Mouse (Mus musculus) cerebellum, adult 2 months (tissue): ENCODE measurements at regions not wholly inside any gene's neighbourhood (a gene's known extent, or its start where the extent isn't known, plus 50 kb on each side); places are given as distances from the start of the nearest gene placed in this dataset.

Experiments used
- CTCF ChIP-seq: fragments of 200-500 bp; IDR thresholded peaks from 2 replicates; pipeline ENCODE4 v1.5.1; 2011; ENCODE audit warnings: low read depth, mild to moderate bottlenecking, control low read depth, low read length, moderate library complexity, borderline replicate concordance; ENCODE audit not compliant: insufficient read depth
- POLR2A ChIP-seq: fragments of 200-500 bp; IDR thresholded peaks from 2 replicates; pipeline ENCODE4 v1.6.1; 2011; ENCODE audit warnings: low read length, control low read depth, borderline replicate concordance; ENCODE audit not compliant: insufficient read depth

DNA sequence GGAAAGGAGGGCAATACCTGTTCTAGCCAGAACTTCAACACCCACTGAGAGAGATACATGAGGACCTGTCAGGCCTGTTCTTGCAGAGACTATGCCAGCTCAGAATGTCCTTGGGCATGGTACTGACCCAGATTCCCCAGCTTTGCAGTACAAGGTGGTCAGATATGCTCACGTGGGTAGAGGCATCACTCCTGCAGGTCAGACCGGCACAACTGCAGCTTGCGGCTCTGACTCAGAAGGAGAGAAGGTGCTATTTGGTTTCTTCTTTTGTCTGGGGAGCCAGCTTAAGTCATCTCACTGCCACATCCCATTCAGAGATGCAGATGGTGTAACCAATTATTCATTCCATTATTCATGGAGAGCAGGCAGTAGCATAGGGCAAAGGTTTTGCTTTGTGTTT is 52.5 kb upstream of the Ptchd3 start:
- TF ChIP-seq CTCF (no peak), POLR2A (no peak)
